Mouse (Mus musculus) liver, embryonic 18 days (tissue): Measurements from ENCODE around the gene Gnl2. TPM values are rescaled to one million over a fixed set of nuclear protein-coding genes. Genes with fewer than 3 reads are reported as not detected.

Experiments
- polyA plus RNA-seq: library from polyadenylated mRNA; depleted of rRNA; stranded (reverse); fragments of >200 nt; gene quantifications from 2 replicates; pipeline ENCODE4 v1.2.3, GENCODE M21; 2012; rRNA removed

Gene Gnl2
- polyA plus RNA-seq, result 21.8 and 26.2 TPM in 2 replicates

GRCm38 (mm10) chr4:125015806-125016635 is at the start of gene Gnl2:
Gene Gnl2 (plus strand): TSS chr4:125016585.

DNA sequence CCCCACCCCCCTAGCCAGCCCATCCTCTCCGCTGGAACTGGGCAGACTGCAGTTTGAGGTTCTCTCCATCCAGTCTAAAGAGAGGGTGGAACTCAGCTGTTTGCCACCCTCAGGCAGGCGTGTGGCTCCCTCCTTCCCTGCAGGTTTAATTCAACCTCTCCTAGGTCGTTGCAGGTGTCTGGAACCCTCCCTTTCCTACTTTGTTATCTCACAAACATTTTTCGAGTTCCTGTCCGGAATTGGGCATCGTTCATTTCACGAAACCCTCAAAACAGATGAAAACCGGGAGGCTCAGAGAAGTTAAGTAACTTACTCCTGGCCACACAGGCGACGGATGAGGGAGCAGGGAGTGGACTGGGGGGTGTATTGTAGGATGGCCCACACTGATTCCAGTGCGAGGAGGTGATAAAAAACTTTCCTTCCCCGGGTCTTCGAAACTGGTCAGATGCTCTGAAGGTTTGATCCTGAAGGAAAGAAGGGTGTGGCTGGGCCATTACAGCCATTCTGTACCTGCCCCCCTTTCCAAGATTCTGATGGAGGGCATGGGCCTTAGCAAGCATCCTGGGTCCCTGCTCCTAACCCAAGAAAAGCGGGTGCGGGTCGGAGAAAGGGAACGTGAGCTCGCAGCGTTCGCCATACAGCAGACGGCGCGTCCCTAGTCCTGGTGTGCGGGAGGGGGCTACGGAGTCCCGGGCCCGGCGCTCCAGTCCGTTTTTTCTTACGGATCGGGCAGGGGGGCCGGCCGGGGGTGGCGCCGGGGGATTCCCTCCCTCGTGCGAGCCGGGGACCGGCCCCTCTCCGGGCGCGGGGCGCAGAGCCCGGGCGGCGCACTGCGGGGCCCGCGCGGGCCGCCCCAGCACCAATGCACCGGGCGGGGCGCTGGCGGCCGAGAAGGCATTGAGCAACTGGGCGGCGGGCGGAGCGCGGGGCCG is 30.4 kb upstream of the Gnl2 start, which contains the start of gene Rspo1:
Rspo1 (plus strand) TSS at position 760 of the 932 bp plus-strand sequence.

DNA sequence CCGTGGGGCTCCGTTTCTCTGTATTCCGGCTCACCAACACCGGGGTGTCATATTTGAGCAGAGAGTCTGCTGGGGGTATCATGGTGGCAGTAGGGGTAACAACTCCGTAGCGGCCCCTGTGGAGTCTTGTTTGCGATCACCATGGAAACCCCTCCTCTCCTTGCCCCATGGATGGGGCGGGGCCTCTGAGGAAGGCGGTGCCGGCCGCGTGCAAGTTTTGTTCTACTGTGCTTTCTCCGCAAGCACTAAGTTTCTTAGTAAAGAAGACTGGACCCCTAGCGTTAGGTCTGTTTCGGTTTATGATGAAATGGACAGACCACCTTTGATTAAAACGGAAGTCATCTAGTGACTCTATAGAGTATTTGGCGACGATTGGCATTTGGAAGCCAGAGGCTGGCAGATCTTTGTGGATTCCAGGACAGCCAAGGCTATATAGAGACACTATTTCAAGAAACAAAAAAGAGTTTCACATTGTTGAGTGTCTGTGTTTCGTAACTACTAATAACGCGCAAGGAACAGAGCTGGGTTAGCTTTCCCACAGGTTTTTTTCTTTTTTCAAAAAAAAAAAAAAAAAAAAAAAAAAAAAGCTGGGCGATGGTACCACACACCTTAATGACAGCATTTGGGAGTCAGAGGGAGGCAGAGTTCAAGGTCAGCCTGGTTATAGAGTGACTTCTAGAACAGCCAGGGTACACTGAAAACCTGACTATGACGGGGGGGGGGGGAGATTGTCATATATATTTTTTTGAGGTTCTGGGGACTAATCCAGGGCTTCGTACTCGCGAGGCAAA is 49.3 kb downstream of the Gnl2 start, which contains the start of gene Dnali1:
Dnali1 (minus strand) TSS at position 187 of the 791 bp plus-strand sequence.

DNA sequence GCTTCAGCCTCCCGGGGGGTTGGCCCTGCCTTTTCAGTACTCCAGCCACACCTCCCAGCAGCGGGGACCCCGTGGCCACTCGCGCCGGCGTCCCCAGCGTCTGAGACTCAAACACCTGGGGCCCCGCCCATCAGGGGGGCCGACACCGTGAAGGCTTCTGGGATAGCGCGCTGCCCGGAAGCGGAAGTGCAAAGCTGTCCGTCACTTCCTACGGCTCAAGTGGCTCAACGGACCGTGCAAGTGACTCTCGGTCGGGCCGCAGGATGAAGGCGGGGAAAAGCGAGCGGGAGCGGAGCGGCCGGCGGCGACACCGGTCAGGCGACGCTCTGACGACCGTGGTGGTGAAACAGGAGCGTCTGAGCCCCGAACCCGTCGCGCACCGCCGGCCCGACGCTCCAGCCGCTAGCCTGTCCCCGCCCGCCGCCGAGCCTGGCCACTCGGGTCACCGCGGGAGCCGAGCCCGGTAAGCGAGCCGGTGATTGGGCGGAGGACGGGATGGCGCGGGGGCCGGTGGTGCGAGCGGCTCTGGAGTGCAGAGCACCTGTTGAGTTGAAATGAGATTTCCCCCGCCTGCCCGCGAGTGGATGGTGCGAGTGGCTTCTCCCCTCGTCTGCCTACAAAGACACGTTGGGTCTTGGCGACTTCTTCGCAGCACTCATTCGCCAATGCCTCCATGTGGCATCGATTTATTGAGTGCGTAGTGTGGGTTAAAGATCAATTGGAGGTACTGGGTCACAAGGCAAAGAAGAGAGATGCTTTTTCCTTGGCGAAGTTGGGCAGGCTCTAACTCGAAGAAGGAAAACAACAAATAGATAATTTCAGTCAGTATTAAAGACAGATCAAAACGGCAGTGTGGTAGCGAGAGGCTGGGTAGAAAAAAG is 50.3 kb downstream of the Gnl2 start, which contains the start of gene Snip1:
Snip1 (plus strand) TSS at position 183 of the 881 bp plus-strand sequence.

GRCm38 (mm10) chr4:125084403-125085345 is 68.3 kb downstream of the Gnl2 start, which contains the start of gene Meaf6:
Gene Meaf6 (plus strand): TSS chr4:125085134.

Other genes starting within 250 kb of the Gnl2 start
- gene Mtf1, start 214.5 kb upstream of the Gnl2 start, polyA plus RNA-seq, result 4.7 and 4.8 TPM in 2 replicates
- 18.8 and 20.6 TPM in 2 replicates for gene Yrdc, start 165.9 kb upstream of the Gnl2 start, polyA plus RNA-seq
- 12.8 and 14.5 TPM in 2 replicates for gene 1110065P20Rik, start 165.4 kb upstream of the Gnl2 start, polyA plus RNA-seq
- gene Maneal, start 154.4 kb upstream of the Gnl2 start, polyA plus RNA-seq, result 0.01 and 0.02 TPM in 2 replicates
- not detected in 2 replicates for gene Epha10, start 135.7 kb upstream of the Gnl2 start, polyA plus RNA-seq
- gene 9930104L06Rik, start 79.5 kb upstream of the Gnl2 start, polyA plus RNA-seq, result 4.1 and 5.5 TPM in 2 replicates
- gene Cdca8, start 77.3 kb upstream of the Gnl2 start, polyA plus RNA-seq, result 34.6 and 37.1 TPM in 2 replicates
- 1.7 and 2.2 TPM in 2 replicates for gene Rspo1, start 30.2 kb upstream of the Gnl2 start, polyA plus RNA-seq
- 0.04 TPM in 1 of 2 replicates, not detected in the other for gene Dnali1, start 49.1 kb downstream of the Gnl2 start, polyA plus RNA-seq
- gene Snip1, start 50.1 kb downstream of the Gnl2 start, polyA plus RNA-seq, result 7.1 and 7.5 TPM in 2 replicates
- gene Meaf6, start 68.5 kb downstream of the Gnl2 start, polyA plus RNA-seq, result 8.4 and 10.1 TPM in 2 replicates
- gene Zc3h12a, start 111.3 kb downstream of the Gnl2 start, polyA plus RNA-seq, result 1.6 TPM in 2 replicates